Mouse (Mus musculus) mesoderm, embryonic 11.5 days (tissue): ENCODE data around the gene Strbp.
A peak's percentile ranks its signal among the peaks of the same experiment; 100 is the strongest.
"Not testable (repeated sequence)": the region's sequence is repeated elsewhere in the genome, so short reads cannot be mapped to it uniquely, and the experiment has no call there.

Experiments used
- DNase-seq: peaks from one replicate; pipeline ENCODE4 v3.0.0-alpha.2; 2012; ENCODE audit warnings: low read depth, low spot score

Strbp gene

DNA sequence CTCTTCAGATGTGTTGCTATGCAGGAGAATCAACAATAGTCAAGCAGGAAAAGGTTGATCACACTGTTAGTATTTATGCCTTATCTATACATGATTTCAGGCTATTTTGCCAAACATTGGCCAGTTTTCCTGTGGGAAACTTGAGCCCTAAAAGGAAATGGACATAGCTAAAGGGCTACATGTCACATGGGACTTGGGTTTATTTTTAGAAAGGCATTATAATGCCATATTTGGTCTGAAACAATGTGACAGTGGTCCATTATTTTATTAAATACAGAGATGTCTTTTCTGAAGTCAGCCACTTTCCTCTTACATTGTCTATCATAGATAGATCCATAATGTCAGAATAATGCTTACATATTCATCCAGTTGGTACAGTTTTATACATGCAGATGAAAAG is 176.1 kb downstream of the Strbp start:
- DNase-seq = no peak

DNA sequence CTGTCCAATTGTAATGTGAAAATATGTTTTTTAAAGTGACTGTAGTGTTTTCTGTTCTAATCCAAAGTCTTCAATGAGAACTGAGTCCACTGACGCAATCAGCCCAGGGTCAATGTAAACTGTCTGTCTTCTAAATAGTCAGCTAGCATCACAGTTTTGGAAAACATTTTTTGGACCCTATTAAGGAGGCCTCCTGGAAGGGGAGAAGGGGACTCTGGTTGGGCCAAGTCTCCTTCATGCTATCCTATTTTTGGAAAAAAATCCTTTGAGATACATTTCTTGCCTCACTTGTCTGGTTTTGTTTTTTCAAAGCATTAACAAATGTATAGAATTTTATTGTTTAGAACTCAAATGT is 184.4 kb downstream of the Strbp start:
- DNase-seq = no peak

DNA sequence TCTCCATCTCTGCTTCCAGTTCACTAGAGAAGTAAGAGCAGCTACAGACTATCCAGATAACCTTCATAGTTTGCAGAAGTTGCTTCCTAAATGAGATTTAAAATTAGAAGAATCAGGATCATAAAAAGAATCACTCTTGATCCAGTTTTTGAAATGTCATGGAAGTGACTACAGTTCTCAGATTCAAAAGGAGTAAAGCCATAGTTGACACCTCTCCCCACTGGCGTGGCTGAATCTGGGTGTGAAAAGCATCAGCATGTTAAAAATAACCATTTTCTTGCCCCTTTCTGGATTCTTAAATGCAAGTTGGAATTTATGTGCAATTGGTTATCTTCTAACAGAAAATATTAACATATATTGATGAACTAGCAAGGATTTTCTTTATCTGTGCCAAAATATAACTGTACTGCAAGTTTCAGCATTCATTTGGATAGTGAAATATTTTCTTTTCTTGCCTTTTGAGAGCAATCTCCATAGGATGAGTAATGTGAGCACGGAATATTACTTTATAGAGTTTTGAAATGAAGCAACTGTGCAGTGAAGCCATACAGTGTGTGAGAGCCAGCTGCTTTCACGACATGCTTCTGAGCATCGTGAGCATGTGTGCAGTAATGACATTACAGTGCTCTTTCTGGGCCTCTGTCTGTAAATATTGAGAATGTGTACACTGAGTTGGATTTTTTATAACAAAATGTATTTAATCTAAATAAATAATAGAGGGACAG is 184.9 kb downstream of the Strbp start:
- no peak for DNase-seq

- DNase-seq = peak; percentile 18
These were observed 186.7 kb downstream of the Strbp start for GRCm38 (mm10) chr2:37516922-37517462.

DNA sequence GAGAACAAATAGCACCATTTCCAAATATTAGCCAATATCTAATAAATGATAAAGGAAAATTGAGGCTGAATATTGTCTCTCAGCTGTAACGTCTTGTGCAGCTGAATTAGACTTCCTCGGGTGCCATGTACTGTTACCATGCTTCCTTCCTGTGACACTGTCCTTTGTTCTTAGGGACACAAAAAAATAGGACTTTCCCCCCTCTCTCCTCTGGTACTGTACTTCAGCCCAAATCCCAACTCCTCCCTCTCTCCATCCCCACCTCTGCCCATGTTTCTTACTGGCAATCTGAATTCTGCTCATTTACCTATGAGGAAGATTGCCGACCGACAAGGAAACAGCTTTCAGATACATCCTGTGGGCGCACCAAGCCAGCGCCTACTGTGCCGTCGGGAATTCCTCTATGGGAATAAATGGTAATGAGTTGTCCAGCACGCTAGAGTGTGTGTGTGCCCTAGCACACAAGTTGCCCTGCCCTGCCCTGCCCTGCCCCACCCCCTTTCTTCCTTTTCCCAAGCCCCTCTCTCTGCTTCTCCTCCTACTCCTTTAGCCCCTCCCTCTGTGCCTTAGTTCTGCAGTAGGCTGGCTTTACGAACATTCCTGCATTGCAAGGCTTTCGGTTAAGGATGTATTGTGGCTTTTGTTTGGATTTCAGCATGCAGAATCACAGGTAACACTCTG is 187.5 kb downstream of the Strbp start, which contains the start of gene Gpr21:
Gpr21 (plus strand) TSS at position 303 of the 681 bp plus-strand sequence.
- peak; percentile 41 for DNase-seq

GRCm38 (mm10) chr2:37511134-37511901 is 192.3 kb downstream of the Strbp start:
- DNase-seq = no peak

DNA sequence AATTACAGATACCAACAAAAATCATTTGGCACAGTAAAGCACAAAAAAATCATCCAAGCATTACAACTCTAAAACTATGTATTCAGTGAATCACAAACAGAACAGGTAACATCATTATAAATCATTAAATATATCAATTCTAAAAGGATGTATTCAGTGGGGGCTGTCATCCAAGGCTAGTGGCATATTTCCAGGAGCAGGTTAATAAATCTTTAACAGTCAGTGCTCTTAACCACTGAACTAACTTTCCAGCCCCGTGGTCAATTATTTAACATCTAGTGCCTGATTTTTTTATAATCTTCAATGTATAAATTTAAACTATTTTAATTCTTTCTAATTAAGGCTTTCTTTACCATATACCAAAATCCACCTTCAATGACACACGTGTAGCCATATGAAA is 197.8 kb downstream of the Strbp start:
- DNase-seq = not testable (repeated sequence)

- DNase-seq = no peak
These were observed 206.3 kb downstream of the Strbp start for GRCm38 (mm10) chr2:37497321-37497720.

DNA sequence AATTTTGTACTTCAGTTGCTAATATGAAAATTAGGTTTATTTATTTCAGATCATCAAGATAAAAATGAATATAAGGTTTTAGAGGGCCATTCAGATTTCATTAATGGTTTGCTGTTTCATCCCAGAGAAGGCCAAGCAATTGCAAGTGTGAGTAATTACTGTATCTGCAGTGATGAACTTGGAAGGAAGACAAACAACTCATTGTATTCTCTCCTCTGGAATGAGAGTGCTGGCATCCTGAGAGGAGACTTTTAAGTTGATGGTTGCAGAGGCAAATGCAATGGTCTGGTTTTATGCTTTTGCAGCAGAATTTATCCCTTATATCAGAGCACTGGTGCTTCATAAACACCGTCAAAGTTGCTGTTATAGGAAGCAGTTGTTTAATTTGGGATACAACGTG is 214.7 kb downstream of the Strbp start:
- DNase-seq = no peak

DNA sequence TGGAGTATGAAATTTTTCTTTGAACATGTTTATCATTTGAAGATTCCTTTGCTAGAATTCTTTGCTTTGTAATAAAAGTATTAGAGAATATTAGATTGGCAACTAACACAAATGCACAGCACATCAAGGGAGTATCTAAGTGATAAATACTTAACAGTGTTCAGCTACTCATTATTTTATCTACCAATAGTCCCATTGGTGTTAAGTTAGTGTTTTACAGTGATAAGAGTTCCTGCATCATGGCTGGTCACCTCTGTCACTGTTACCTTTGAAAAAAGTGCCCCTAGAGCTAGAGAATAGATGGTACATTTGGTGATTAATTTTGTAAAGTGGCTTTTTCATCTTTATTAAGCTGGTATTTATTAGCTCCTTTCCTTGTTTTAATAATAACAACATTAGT is 217.3 kb downstream of the Strbp start:
- DNase-seq = no peak

DNA sequence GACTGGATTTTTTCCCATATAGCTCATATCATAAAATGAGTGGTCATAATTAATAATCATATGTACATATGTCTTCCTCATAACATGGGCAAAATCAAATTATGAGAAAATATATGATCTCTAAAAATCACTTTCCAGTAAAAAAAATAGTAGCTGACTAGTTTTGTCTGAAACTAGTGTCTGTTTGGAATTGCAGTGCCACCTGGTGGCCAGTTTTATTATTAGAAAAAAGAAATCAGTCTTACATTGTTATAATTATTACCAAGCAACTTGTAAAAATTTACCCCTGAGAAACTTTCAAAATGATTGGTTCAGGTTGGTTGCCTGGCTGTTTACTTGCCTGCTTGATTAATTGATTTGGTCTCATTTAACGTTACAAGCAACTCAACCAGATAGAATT is 218.3 kb downstream of the Strbp start:
- DNase-seq = peak; percentile 41

DNA sequence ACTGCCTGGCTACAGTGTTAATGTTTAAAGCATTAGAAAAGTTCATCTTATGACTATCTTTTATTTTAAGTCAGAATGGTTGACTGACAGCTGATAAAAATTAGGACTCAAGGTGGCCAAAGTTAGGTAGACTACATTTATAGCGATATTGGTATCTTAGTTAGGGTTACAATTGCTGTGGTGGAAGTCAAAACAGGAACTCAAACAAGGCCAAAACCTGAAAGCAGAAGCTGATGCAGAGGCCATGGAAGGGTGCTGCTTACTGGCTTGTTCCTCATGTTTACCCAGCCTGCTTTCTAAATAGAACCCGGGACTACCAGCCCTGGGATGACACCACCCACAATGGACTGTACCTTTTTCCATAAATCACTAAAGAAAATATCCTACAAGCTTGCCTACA is 219.5 kb downstream of the Strbp start:
- no peak for DNase-seq

- DNase-seq = no peak
These were observed 223.6 kb downstream of the Strbp start for GRCm38 (mm10) chr2:37480039-37480438.

DNA sequence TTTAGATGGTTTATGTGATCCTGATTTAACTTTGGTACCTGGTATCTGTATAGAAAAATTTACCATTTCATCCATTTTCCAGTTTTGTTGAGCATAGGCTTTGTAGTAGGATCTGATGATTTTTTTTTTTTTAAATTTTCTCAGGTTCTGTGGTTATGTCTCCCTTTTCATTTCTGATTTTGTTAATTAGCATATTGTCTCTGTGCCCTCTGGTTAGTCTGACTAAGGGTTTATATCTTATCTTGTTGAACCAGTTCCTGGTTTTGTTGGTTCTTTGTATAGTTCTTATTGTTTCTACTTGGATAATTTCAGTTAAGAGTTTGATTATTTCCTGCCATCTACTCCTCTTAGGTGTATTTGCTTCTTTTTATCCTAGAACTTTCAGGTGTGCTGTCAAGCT is 224.1 kb downstream of the Strbp start:
- DNase-seq = no peak

GRCm38 (mm10) chr2:37466266-37466665 is 237.4 kb downstream of the Strbp start:
- no peak for DNase-seq

- no peak for DNase-seq
These were observed 243.0 kb downstream of the Strbp start for GRCm38 (mm10) chr2:37460707-37461106.

GRCm38 (mm10) chr2:37452376-37452760 is 251.3 kb downstream of the Strbp start:
- DNase-seq = no peak

GRCm38 (mm10) chr2:37451667-37452375 is 251.8 kb downstream of the Strbp start:
- DNase-seq = peak; percentile 96

GRCm38 (mm10) chr2:37442611-37443591 is 260.8 kb downstream of the Strbp start, which contains the start of the genes Zbtb26, Zbtb6 and Rabgap1:
Gene Zbtb26 (minus strand): TSS chr2:37443135.
Gene Zbtb6 (minus strand): TSS chr2:37443171.
Gene Rabgap1 (plus strand): TSS chr2:37443279.
- DNase-seq = peak; percentile 98
